Mouse (Mus musculus) kidney, embryonic 16.5 days (tissue): Measurements from ENCODE around the gene Tcp11. TPM values are rescaled to one million over a fixed set of nuclear protein-coding genes. Genes with fewer than 3 reads are reported as not detected.

Source experiments
- ATAC-seq: fragments of 200-750 bp; cut with Nextera tagmentation; 2 replicates; pipeline ENCODE4 v1.8.0; 2017; ENCODE audit warnings: moderate TSS enrichment; ENCODE audit not compliant: low FRiP score, low TSS enrichment
- H3K27ac ChIP-seq: fragments of 300-500 bp; sonication (generic); 2 replicates; pipeline ENCODE4 v1.5.1; 2014; ENCODE audit warnings: low read length
- H3K27me3 ChIP-seq: fragments of 300-500 bp; sonication (generic); 2 replicates; pipeline ENCODE4 v1.6.1; 2014; ENCODE audit warnings: low read length, control low read depth, mixed read lengths; ENCODE audit not compliant: insufficient read depth
- H3K36me3 ChIP-seq: fragments of 300-500 bp; sonication (generic); 2 replicates; pipeline ENCODE4 v1.6.1; 2014; ENCODE audit warnings: low read length, control low read depth, mixed read lengths; ENCODE audit not compliant: insufficient read depth
- H3K4me1 ChIP-seq: fragments of 300-500 bp; sonication (generic); 2 replicates; pipeline ENCODE4 v1.6.1; 2014; ENCODE audit warnings: low read length, control low read depth, mixed read lengths; ENCODE audit not compliant: insufficient read depth
- H3K4me2 ChIP-seq: fragments of 300-500 bp; sonication (generic); replicated peaks from 2 replicates; pipeline ENCODE4 v1.6.1; 2014; ENCODE audit warnings: low read depth, low read length
- H3K4me3 ChIP-seq: fragments of 300-500 bp; sonication (generic); 2 replicates; pipeline ENCODE4 v1.5.1; 2014; ENCODE audit warnings: mild to moderate bottlenecking, low read length
- H3K9ac ChIP-seq: fragments of 300-500 bp; sonication (generic); replicated peaks from 2 replicates; pipeline ENCODE4 v1.6.1; 2014; ENCODE audit warnings: low read length
- H3K9me3 ChIP-seq: fragments of 300-500 bp; sonication (generic); 2 replicates; pipeline ENCODE4 v1.6.1; 2016; ENCODE audit warnings: low read length, control low read depth
- WGBS: fragments of 180-500 bp; shearing (Covaris S2); extraction: QIAGEN DNeasy Blood & Tissue Kit; methylation state at CpG from one replicate; pipeline ENCODE4 v1.1.7; 2014; 5-methylcytosine and 5-hydroxymethylcytosine counted together
- polyA plus RNA-seq: library from polyadenylated mRNA; unstranded; fragments of >200 nt; fragmentation: Nextera tagmentation; extraction: Ambion mirVana; gene quantifications from 2 replicates; pipeline ENCODE4 v1.2.1, GENCODE M21; 2015

Tcp11 gene
- polyA plus RNA-seq, 1 experiment from 2014 or later: 6.4 TPM

- Histone ChIP-seq H3K27ac (peak overlapping the region; percentile 34), H3K9ac (no peak overlapping the region), H3K36me3 (no peaks in the 10 kb centered on the region), H3K4me3 (no peak overlapping the region), H3K9me3 (no peaks in the 10 kb centered on the region), H3K4me2 (no peak overlapping the region), H3K4me1 (peaks cover 51% of the 10 kb centered on the region), H3K27me3 (no peaks in the 10 kb centered on the region)
- no peak for ATAC-seq
- 57% methylated on average over 5 of the region's 5 CpGs for WGBS
Observed at GRCm38 (mm10) chr17:28025541-28025961, 54.9 kb downstream of the Tcp11 start.

GRCm38 (mm10) chr17:28022854-28023655 is 57.4 kb downstream of the Tcp11 start:
- peaks cover 63% of the 10 kb centered on the region for H3K4me1 ChIP-seq

GRCm38 (mm10) chr17:28021911-28022310 is 58.5 kb downstream of the Tcp11 start:
- 58% methylated on average over 10 of the region's 10 CpGs for WGBS
- no peak overlapping the region for H3K4me3 ChIP-seq
- no peaks in the 10 kb centered on the region for H3K27me3 ChIP-seq
- H3K9me3 ChIP-seq: no peaks in the 10 kb centered on the region
- H3K27ac ChIP-seq: peak overlapping the region; percentile 91
- no peaks in the 10 kb centered on the region for H3K36me3 ChIP-seq
- ATAC-seq: no peak
- peaks cover 71% of the 10 kb centered on the region for H3K4me1 ChIP-seq
- peak overlapping the region; percentile 36 for H3K9ac ChIP-seq
- no peak overlapping the region for H3K4me2 ChIP-seq

More at GRCm38 (mm10) chr17:28022854-28023655, 57.4 kb downstream of the Tcp11 start:
- no peaks in the 10 kb centered on the region for H3K36me3 ChIP-seq
- H3K27me3 ChIP-seq: no peaks in the 10 kb centered on the region
- no peak overlapping the region for H3K4me2 ChIP-seq
- H3K9ac ChIP-seq: peak overlapping the region; percentile 14; the same call in 1 of the 2 replicates
- H3K27ac ChIP-seq: peak overlapping the region; percentile 91
- H3K4me3 ChIP-seq: no peak overlapping the region
- WGBS: 67% methylated on average over 22 of the region's 22 CpGs
- H3K9me3 ChIP-seq: no peaks in the 10 kb centered on the region
- peak; percentile 79 for ATAC-seq

- Histone ChIP-seq H3K4me3 (no peak overlapping the region), H3K27me3 (no peaks in the 10 kb centered on the region), H3K4me1 (peaks cover 76% of the 10 kb centered on the region), H3K9ac (no peak overlapping the region), H3K27ac (no peak overlapping the region), H3K4me2 (no peak overlapping the region), H3K9me3 (no peaks in the 10 kb centered on the region), H3K36me3 (no peaks in the 10 kb centered on the region)
- ATAC-seq: no peak
- 69% methylated on average over 21 of the region's 21 CpGs for WGBS
Observed at GRCm38 (mm10) chr17:28019785-28020696, 60.4 kb downstream of the Tcp11 start.

GRCm38 (mm10) chr17:28018776-28019175 is 61.7 kb downstream of the Tcp11 start:
- Histone ChIP-seq H3K36me3 (no peaks in the 10 kb centered on the region), H3K4me3 (no peak overlapping the region), H3K27me3 (no peaks in the 10 kb centered on the region), H3K27ac (no peak overlapping the region), H3K4me2 (no peak overlapping the region), H3K9ac (no peak overlapping the region), H3K4me1 (peaks cover 78% of the 10 kb centered on the region), H3K9me3 (no peaks in the 10 kb centered on the region)
- ATAC-seq: no peak
- WGBS: 48% methylated on average over 11 of the region's 11 CpGs

- no peaks in the 10 kb centered on the region for H3K27me3 ChIP-seq
- no peak overlapping the region for H3K4me3 ChIP-seq
- WGBS: 65% methylated on average over 6 of the region's 6 CpGs
- no peaks in the 10 kb centered on the region for H3K36me3 ChIP-seq
- peaks cover 78% of the 10 kb centered on the region for H3K4me1 ChIP-seq
- no peak overlapping the region for H3K9ac ChIP-seq
- ATAC-seq: no peak
- H3K4me2 ChIP-seq: no peak overlapping the region
- H3K9me3 ChIP-seq: no peaks in the 10 kb centered on the region
- H3K27ac ChIP-seq: peak overlapping the region; percentile 20
Observed at GRCm38 (mm10) chr17:28018344-28018743, 62.1 kb downstream of the Tcp11 start.

Other genes starting within 250 kb of the Tcp11 start
- gene Snrpc, start 242.5 kb downstream of the Tcp11 start, polyA plus RNA-seq: 286 and 293 TPM in 2 replicates
- gene Uhrf1bp1, start 224.2 kb downstream of the Tcp11 start, polyA plus RNA-seq: 7.5 and 7.7 TPM in 2 replicates
- gene Anks1, start 171.3 kb downstream of the Tcp11 start, polyA plus RNA-seq: 14.5 and 15.0 TPM in 2 replicates
- 59.9 and 72.7 TPM in 2 replicates for gene Taf11, start 170.8 kb downstream of the Tcp11 start, polyA plus RNA-seq
- gene Scube3, start 61.5 kb upstream of the Tcp11 start, polyA plus RNA-seq: 18.6 and 19.9 TPM in 2 replicates
- gene Zfp523, start 96.5 kb upstream of the Tcp11 start, polyA plus RNA-seq: 38.2 and 40.4 TPM in 2 replicates
- gene Def6, start 127.1 kb upstream of the Tcp11 start, polyA plus RNA-seq: 7.2 and 7.4 TPM in 2 replicates
- gene Ppard, start 152.1 kb upstream of the Tcp11 start, polyA plus RNA-seq: 2.1 and 2.2 TPM in 2 replicates
- gene Fance, start 232.9 kb upstream of the Tcp11 start, polyA plus RNA-seq: 32.3 and 34.0 TPM in 2 replicates
- 543 and 653 TPM in 2 replicates for gene Rpl10a, start 247.8 kb upstream of the Tcp11 start, polyA plus RNA-seq